Mouse (Mus musculus) kidney, adult 9 months (tissue): ENCODE data around the gene Gm28051.

Source experiments
- DNase-seq: peaks from one replicate; pipeline ENCODE4 v3.0.0; 2022

Gene Gm28051

GRCm38 (mm10) chr12:102683438-102683837, 74.1 kb downstream of the Gm28051 start:
- peak; percentile 88 for DNase-seq

GRCm38 (mm10) chr12:102682722-102683299, 74.8 kb downstream of the Gm28051 start:
- no peak for DNase-seq

DNA sequence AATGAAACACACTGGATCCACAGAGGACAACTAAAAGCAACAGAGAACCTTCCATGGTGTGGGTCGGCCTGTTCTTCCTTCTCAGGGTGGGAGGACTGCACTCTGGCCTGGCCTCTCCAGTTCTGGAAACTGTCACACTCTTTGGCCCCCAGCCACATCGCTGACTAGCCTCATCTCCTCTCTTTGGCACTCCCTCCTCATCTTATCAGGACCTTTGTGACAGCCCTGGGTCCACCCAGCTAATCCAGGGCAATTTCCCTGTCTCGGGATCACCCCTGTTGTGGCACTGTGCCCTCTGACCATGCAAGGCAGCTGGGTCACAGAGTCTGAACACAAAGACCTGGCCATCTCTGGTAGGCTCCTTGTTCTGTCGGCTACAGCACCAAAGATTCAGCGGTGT, 75.5 kb downstream of the Gm28051 start:
- peak; percentile 39 for DNase-seq

- peak; percentile 47 for DNase-seq
These were observed 76.0 kb downstream of the Gm28051 start for GRCm38 (mm10) chr12:102681590-102681989.

DNA sequence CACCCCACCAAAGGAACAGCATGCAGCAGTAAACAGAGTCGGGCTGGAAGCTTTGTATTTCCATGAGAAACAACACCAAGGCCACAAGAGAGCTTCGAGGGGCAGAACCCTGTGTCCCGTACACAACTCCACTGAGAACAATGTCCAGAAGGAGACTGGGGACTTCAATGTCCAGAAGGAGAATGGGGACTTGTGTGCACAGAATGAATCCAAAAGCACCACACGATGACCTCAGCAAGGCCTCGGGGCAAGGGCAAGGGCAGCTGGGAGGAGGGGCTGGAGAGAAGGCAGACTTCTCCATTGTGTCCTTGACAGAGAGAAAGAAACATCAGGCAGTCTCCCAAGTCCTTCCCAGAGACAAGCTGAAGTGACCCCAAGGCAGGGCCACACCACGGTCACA, 78.7 kb downstream of the Gm28051 start:
- DNase-seq = no peak

- DNase-seq = no peak
These were observed 80.5 kb downstream of the Gm28051 start for GRCm38 (mm10) chr12:102677089-102677488.

DNA sequence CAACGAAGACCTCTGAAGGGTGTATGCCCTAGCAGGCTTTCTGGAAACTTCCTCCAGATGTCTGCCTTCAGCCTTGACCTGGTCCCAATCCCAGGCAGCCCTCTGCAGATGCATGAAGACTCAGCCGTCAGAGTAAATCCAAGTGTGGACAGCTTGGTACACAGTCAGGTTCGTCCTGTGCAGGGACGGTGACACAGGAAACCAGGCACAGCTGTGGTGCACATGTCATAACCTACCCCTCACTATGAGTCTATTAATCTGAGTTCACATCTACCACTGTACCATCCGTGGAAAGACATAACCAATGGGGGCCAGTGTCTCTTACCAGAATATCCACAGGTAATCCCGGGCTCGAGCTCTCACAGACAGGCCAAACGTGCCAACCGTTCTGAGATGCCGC, 83.0 kb downstream of the Gm28051 start:
- no peak for DNase-seq

DNA sequence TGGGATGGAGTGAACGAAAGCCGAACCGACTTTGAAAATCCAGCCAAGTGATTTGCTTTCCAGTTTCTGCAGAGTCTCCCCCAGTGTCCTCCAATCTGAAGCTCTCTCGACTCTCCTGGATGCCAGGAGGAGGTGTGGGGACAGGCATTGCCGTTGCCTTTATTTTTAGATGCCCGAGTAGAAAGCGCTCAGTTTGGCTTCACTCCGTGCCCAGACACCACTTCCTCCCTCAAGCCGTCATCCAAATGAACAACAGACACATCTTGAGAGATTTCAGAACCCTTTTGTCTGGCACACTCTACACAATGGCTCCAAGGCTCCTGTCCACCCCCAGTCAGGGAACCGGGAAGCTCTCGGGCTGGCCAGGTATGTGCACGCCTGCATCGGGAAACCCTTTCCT, 83.4 kb downstream of the Gm28051 start:
- DNase-seq = no peak

DNA sequence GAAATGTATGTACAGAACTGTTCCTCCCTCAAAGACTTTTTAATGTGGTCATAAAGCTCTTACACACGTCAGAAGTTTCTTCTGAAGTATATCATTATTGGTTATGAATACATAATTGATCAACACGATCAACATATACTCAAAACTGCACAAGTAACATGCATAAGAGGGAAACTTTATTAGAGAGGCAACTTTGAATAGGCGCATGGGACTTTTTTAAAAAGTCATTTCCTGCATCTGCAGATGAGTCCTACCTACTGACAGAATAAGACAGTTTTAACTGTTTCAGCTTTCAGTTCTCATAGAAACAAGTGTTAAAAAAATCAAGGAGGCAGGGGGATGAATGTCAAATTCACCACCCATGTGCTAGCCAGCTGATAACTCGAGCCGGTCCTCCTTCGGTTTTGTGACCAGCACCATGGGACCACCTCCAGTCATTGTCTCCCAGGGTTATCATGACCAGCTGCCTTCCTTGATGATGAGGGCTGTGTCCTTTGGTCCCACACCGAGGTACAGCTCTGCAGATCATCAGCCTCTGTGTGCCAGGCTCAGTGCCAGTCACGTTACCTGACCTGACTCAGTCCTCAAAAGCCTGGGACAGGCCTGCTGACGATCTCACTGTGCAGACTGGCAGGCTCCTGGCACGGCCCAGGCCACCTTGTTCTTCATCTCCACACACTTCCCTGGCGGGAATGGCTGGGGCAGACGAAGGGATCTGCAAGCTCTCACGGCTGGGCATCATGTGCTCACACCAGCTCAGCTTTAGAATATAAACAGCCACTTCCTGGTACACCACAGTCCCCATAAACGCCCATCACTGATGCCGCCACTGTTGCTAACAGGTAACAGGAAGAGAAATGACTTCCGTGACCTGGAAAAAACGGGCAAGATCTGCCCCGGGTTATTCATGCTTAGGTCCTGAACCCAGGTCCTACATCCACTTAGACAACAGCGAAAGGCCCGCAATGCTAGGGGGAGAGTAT, 84.4 kb downstream of the Gm28051 start:
- DNase-seq = peak; percentile 72

DNA sequence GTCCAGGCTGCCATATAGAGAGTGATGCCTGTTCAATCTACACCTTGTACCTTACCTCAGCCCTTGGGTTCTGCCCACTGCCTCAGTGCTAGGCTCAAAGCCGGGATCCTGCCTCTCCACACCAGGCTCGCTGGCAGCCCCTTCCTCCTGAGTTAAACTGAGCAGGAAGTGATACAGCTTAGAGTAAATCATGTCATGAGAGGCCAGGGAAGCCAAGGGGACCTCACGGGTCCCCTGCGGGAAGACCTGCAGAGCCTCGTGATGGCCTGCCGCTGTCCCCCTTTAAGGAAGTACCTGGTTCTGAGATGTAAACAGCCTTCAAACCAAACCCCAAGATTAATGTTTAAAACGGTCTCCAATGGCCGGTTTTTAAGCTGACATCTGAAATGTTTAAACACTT, 85.4 kb downstream of the Gm28051 start:
- no peak for DNase-seq

- DNase-seq = no peak
These were observed 86.7 kb downstream of the Gm28051 start for GRCm38 (mm10) chr12:102670848-102671247.
